Mouse (Mus musculus): ENCODE data around the gene Ift80.
"Not testable (repeated sequence)": the region's sequence is repeated elsewhere in the genome, so short reads cannot be mapped to it uniquely, and the experiment has no call there.

Gene Ift80

GRCm38 (mm10) chr3:68986550-68986949 lies 17.8 kb downstream of the Ift80 start:
- DNase-seq (ENCODE audit: low read depth, low spot score), result no peak

DNA sequence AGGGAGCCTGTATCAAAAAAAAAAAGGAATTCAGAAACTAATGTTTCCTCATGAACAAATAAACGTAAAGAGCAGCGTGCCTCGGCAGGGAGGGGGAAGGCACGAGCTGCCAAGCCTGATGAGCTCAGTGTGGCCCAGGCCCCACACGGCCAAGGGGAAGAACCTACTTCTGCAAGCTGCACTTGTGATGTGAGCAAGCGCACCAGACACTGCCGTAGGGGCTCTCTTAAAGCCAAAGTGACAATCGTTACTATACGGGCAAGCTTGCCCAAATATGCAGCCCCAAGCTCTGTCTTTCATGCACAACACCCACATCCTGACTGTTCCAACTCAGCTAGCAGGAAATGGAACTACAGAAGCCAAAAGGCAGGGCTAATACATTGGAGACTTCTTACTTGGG lies 23.5 kb downstream of the Ift80 start:
- no peak for DNase-seq (ENCODE audit: low read depth, low spot score)

GRCm38 (mm10) chr3:68979187-68979586 lies 25.2 kb downstream of the Ift80 start:
- DNase-seq (ENCODE audit: low read depth, low spot score), result no peak

DNA sequence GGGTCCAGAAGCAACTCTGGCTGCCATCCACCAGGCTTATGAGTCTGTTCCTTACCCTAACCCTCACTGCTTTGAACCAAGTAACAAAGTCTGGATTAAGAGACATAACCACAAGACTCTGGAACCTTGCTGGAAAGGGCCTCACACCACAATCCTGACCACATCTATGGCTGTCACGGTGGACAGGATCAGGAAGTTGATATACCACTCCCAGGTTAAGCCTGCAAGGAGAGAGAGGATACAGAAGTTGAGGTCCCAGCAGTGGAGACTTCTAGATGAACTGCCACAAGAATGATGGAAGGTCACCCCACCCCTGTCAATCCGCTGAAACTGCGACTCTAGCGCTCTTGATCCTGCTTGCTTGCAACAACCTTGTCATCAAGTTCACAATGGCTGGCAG lies 26.7 kb downstream of the Ift80 start:
- DNase-seq (ENCODE audit: low read depth, low spot score), result no peak

DNA sequence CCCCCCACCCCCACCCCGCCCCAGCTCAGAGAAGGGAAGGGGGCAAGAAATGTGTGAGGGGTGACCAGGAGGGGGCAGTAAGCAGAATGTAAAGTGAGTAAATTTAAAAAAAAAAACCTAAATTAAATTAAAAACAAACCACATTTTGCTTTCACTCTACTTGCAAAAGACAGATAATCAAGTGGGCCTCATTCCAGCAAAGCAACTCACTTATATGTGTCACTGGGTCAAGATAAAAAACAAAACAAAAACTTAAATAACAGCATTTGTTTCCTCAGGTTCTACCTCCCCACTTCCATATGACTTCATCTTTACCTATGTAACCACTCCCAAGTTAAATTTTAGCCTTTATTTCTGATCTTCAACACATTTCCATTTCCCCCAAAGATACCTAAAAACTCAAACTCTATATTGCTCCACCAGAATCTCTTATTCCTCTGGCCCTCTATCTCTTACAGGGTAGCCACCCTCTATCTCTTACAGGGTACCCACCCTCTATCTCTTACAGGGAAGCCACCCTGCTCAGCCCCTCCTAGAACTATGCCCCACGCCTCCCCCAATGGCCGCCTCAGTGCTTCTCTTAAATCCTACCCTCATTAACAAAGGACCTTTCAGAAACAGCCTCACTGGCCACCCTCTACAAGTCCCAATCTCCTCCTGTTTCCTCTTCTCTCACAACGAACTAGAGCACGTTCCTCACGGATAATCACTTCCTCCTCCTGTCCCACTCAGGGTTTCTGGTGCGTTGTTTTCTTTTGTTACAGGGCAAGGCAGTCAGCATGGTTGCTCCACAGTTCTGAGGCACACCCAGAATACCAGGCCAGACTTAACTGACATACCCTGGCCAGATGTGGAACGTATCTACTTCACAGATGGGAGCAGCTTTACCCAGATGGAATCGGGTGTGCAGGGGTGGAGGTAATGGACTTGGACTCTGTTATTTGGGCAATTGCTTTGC lies 28.6 kb downstream of the Ift80 start:
- DNase-seq (ENCODE audit: low read depth, low spot score), result peak; percentile 63

- no peak for DNase-seq (ENCODE audit: low read depth, low spot score)
These were observed 29.5 kb downstream of the Ift80 start for GRCm38 (mm10) chr3:68974639-68975532.

GRCm38 (mm10) chr3:68973574-68973973 lies 30.8 kb downstream of the Ift80 start:
- DNase-seq (ENCODE audit: low read depth, low spot score), result no peak

DNA sequence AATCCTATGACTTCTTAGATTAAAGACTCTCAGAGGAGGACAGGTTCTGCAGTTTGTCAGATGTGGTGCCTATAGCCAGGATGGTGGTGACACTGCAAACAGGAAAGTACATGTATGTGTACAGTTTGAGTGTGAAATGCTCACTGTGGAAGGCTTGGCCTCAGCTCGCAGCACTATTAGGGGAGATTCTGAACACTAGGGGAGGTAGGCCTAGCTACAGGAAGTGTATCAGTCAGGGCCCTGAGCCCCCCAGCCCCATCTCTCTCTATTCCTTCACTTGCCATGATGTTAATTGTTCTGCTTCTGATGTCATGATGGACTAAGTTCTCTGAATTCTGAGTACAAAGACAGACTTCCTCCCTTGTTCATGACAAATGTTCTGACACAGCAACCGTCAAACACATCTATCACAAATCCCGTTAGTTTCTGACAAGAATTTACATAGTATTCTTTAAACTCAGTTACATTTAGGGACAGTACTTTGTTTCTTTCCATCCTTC lies 35.2 kb downstream of the Ift80 start:
- DNase-seq (ENCODE audit: low read depth, low spot score), result no peak

GRCm38 (mm10) chr3:68967404-68967803 lies 37.0 kb downstream of the Ift80 start:
- DNase-seq (ENCODE audit: low read depth, low spot score), result no peak

GRCm38 (mm10) chr3:68966527-68967285 lies 37.7 kb downstream of the Ift80 start:
- DNase-seq (ENCODE audit: low read depth, low spot score), result no peak

GRCm38 (mm10) chr3:68964682-68965081 lies 39.7 kb downstream of the Ift80 start:
- DNase-seq (ENCODE audit: low read depth, low spot score), result peak; percentile 55

GRCm38 (mm10) chr3:68957413-68957812 lies 47.0 kb downstream of the Ift80 start:
- DNase-seq (ENCODE audit: low read depth, low spot score), result no peak

GRCm38 (mm10) chr3:68956454-68956853 lies 47.9 kb downstream of the Ift80 start:
- DNase-seq (ENCODE audit: low read depth, low spot score), result no peak

DNA sequence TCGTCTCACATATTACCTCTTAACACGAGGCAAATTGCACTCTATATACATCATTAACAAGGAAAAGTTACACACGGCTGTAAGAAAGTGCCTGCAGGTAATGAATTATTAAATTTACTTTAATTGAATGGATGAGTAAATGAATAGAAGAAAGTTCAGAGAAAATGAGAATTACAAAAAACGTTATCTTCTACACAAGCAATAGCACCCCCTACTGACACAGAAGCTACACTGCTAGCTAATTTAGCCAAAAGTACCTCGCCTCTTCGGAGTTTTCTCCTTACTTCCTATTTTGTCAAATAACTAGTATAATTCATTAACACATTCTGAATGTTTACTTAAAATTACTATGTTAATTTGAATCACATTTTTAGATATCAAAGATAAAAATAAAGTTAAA lies 49.9 kb downstream of the Ift80 start:
- peak; percentile 53 for DNase-seq (ENCODE audit: low read depth, low spot score)

GRCm38 (mm10) chr3:68952707-68953106 lies 51.7 kb downstream of the Ift80 start:
- DNase-seq (ENCODE audit: low read depth, low spot score), result no peak

DNA sequence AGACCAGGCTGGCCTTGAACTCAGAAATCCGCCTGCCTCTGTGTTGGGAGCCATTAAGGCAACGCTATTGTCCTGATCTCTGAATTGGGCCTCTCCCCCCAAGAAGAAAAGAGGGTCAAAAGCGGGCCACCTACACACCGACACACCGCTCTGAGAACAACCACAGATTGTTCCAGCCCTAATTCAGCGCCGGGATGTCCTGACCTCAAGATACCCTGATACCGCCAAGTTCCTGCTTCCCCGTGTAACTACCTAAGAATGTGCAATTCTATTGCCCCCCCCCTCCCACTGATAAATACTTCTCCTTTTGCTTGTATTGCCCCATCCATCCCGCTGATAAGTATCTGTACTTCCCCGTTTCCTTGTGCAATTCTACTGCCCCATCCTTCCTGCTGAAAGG lies 52.4 kb downstream of the Ift80 start:
- DNase-seq (ENCODE audit: low read depth, low spot score), result not testable (repeated sequence)

- DNase-seq (ENCODE audit: low read depth, low spot score), result no peak
These were observed 55.0 kb downstream of the Ift80 start for GRCm38 (mm10) chr3:68949381-68949780.

DNA sequence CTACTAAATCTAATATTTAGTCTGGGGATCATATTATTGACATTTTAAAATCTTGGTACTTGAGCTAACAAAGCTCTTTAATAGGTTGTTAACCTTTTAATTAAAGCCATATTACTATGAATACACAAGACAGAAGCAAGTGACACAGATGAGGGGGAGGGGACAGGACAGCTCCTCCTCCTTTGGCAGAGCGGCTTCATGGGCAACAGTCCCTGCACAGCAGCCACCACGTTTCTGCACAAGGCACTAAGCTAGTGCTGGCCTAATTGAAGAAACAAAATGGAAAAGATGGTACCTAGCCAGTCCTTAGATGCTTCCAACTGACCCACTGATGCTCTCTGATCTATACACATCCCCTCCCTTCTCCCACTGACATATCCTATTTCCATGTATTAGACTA lies 55.5 kb downstream of the Ift80 start:
- no peak for DNase-seq (ENCODE audit: low read depth, low spot score)

DNA sequence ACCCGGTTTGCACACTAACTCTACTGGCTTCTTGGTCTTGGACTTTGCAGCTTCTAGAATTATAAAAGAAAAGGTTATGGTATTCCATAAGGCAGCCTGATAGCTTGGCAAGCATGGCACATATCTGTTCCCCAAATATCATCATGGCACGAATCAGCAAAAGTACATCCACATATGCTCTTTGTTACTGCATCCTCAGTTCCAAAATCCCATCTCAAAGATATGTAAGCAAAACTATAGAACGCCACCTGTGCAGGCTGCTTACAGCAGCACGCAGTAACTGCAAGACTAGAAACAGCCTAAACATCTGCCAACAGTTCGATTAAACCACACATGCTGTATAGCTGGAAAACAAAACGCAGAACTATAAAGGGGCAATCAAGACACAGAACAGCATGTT lies 62.5 kb downstream of the Ift80 start:
- no peak for DNase-seq (ENCODE audit: low read depth, low spot score)

GRCm38 (mm10) chr3:68940311-68940710 lies 64.1 kb downstream of the Ift80 start:
- no peak for DNase-seq (ENCODE audit: low read depth, low spot score)

DNA sequence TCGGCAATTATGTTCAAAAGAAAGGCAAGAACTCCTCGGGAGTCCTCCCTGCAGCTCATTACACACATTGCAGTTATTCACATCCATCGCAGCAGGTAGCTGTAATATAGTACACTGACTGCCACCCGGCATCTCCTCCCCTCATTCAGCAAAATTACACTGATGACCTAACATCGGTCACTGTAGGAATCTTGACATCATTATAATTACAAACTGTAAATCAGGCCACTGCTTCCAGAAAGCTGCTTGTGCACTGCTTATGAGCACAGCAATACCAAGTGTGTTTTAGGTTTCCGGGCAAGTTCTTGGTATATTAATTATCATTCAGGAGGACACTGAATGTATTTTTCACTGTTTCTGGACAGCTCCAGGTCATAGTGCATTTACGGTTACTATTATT lies 65.1 kb downstream of the Ift80 start:
- no peak for DNase-seq (ENCODE audit: low read depth, low spot score)
